Mouse (Mus musculus): Measurements from ENCODE around the gene Rexo2. TPM values are rescaled to one million over a fixed set of nuclear protein-coding genes. Genes with fewer than 3 reads are reported as not detected.

The Rexo2 gene
- polyA plus RNA-seq, 1 experiment from 2014 or later, result 81.3 TPM

DNA sequence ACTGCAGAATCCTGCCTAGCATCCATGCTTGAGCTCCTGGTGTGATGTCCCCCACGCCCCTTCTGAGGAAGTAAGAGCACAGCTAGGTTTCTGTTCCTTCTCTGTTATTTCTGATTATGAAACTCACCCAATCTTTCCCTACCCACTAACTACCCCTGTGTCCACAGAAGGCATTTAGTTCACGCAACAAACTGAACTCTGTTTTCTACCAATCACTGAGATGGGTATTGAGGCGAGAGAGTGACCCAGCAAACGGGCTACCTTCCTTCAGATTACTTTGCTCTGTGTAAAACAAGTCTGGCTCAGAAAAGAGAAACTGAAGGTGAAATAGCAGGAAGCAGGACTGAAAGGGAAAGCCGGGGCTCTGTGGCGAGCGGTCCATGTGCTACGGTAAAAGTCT is 58.0 kb downstream of the Rexo2 start:
- ATAC-seq (ENCODE audit: low FRiP score), result no peak
- Histone ChIP-seq H3K4me1 (no peaks in the 10 kb centered on the region), H3K9me3 (replicated peaks) (no peaks in the 10 kb centered on the region), H3K4me2 (replicated peaks) (no peak overlapping the region), H3K4me3 (no peak overlapping the region), H3K27ac (no peak overlapping the region), H3K27me3 (no peaks in the 10 kb centered on the region), H3K36me3 (no peaks in the 10 kb centered on the region), H3K9ac (no peak overlapping the region)
- 89% methylated on average over 8 of the region's 8 CpGs for WGBS

DNA sequence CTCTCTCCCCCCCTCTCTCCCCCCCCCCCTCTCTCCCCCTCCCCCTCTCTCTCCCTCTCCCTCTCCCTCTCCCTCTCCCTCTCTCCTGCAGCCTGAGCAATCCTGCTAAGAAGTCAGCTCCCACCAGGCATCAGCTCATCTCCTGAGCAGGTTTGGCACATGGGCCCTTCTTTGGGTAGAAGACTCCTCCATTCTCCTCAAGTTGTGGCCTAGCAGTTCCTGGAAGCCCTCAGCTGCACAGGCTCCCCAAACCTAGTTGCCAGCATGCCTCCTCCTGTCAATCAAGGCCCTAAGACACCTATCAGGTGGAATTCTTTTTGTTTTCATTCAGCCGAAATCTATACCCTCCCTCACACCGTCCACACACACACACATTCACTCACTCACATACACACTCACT is 58.9 kb downstream of the Rexo2 start:
- H3K4me1 ChIP-seq, result no peaks in the 10 kb centered on the region
- H3K9me3 ChIP-seq (replicated peaks), result no peaks in the 10 kb centered on the region
- no peak overlapping the region for H3K4me3 ChIP-seq
- H3K36me3 ChIP-seq, result no peaks in the 10 kb centered on the region
- H3K27ac ChIP-seq, result no peak overlapping the region
- ATAC-seq (ENCODE audit: low FRiP score), result no peak
- H3K27me3 ChIP-seq, result no peaks in the 10 kb centered on the region
- H3K4me2 ChIP-seq (replicated peaks), result no peak overlapping the region
- 78% methylated on average over 2 of the region's 2 CpGs for WGBS
- no peak overlapping the region for H3K9ac ChIP-seq

DNA sequence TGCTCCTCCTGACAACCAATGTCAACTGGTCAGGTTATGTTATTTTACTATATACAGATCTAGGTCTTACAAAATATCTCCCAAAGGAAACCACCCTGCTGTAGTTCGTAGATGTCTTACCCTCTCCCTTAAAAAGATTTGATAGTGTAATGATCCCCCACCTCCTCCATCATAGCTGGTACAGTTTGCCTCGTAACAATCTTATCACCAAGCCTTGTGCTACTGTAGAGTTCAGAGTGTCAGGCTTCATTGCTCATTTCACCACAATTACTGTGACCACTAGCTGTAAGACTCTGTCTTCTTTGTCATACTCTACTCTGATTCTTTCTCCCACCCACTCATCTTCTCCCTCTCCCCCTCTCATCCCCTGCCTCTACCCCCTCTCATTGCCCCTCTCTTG is 59.4 kb downstream of the Rexo2 start:
- Histone ChIP-seq H3K9ac (no peak overlapping the region), H3K36me3 (no peaks in the 10 kb centered on the region), H3K9me3 (replicated peaks) (no peaks in the 10 kb centered on the region), H3K27ac (no peak overlapping the region), H3K27me3 (no peaks in the 10 kb centered on the region), H3K4me1 (no peaks in the 10 kb centered on the region), H3K4me2 (replicated peaks) (no peak overlapping the region), H3K4me3 (no peak overlapping the region)
- 93% methylated on average over 2 of the region's 2 CpGs for WGBS
- ATAC-seq (ENCODE audit: low FRiP score), result no peak

DNA sequence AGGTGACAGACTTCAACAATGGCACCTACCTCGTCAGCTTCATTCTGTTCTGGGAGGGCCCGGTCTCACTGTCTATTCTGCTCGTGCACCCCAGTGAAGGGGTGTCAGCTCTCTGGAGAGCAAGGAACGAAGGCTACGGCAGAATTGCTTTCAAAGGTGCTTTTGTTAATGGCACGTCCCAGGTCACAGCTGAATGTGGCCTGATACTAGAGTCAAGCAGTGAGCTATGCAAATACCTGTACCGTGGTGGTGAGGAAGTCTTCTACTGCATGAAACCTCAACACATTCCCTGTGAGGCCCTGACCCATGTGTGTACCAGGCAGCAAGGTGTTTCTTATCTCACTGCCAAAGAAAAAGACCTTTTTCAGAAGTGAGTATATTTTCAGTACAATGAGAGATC is 60.0 kb downstream of the Rexo2 start:
- Histone ChIP-seq H3K36me3 (no peaks in the 10 kb centered on the region), H3K4me1 (no peaks in the 10 kb centered on the region), H3K4me2 (replicated peaks) (no peak overlapping the region), H3K27ac (no peak overlapping the region), H3K27me3 (no peaks in the 10 kb centered on the region), H3K4me3 (no peak overlapping the region), H3K9me3 (replicated peaks) (no peaks in the 10 kb centered on the region), H3K9ac (no peak overlapping the region)
- 78% methylated on average over 7 of the region's 7 CpGs for WGBS
- no peak for ATAC-seq (ENCODE audit: low FRiP score)

DNA sequence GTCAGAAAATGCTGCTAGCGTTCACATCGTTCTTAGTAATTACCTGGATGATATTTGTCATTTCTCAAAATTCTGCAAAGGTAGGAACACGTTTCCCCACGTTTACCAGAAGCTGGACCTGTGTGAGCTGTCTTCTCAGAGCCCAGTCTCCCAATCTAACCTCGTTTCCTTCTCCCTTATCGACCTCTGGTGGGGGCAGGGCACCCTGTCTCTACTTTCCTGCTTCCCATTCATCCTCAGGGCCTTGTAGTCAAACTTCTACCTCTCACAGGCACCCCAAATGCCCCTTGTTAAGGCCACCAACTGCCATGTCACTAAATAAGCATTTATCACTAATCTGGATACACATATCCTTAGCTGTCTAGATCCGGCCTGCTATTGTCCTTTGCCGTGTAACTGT is 61.6 kb downstream of the Rexo2 start:
- 80% methylated on average over 8 of the region's 8 CpGs for WGBS
- Histone ChIP-seq H3K36me3 (no peaks in the 10 kb centered on the region), H3K9me3 (replicated peaks) (no peaks in the 10 kb centered on the region), H3K27ac (no peak overlapping the region), H3K4me3 (no peak overlapping the region), H3K4me1 (no peaks in the 10 kb centered on the region), H3K27me3 (no peaks in the 10 kb centered on the region), H3K9ac (no peak overlapping the region), H3K4me2 (replicated peaks) (no peak overlapping the region)
- ATAC-seq (ENCODE audit: low FRiP score), result no peak

Small RNAs within 50 kb of the gene (microRNA-seq; reads per million reads assigned to microRNA genes)
- not detected for gene Gm23653

Other genes starting within 250 kb of the Rexo2 start
- 0.69 and 0.76 TPM in 2 replicates for gene Nxpe2, start 127.2 kb downstream of the Rexo2 start, polyA plus RNA-seq (2016; fragmentation: Nextera tagmentation; extraction: Ambion mirVana)
- gene Rbm7, start 14.7 kb upstream of the Rexo2 start, polyA plus RNA-seq (2016; fragmentation: Nextera tagmentation; extraction: Ambion mirVana), result 100 and 101 TPM in 2 replicates
- gene Gm5617, start 14.8 kb upstream of the Rexo2 start, polyA plus RNA-seq (2016; fragmentation: Nextera tagmentation; extraction: Ambion mirVana), result 37.6 and 39.5 TPM in 2 replicates
- gene Nnmt, start 124.5 kb upstream of the Rexo2 start, polyA plus RNA-seq (2016; fragmentation: Nextera tagmentation; extraction: Ambion mirVana), result 0.98 and 1.2 TPM in 2 replicates

Measured in hindbrain, embryonic 12.5 days (tissue).